Mouse (Mus musculus) liver, embryonic 12.5 days (tissue): ENCODE data around the gene Mxra8. TPM values are rescaled to one million over a fixed set of nuclear protein-coding genes. Genes with fewer than 3 reads are reported as not detected.

Source experiments
- ATAC-seq: fragments of 200-750 bp; cut with Nextera tagmentation; 2 replicates; pipeline ENCODE4 v1.8.0; 2017; ENCODE audit warnings: moderate number of reproducible peaks, mild to moderate bottlenecking, moderate library complexity
- H3K27ac ChIP-seq: fragments of 300-500 bp; sonication (generic); 2 replicates; pipeline ENCODE4 v1.5.1; 2016; ENCODE audit warnings: mild to moderate bottlenecking
- H3K27me3 ChIP-seq: fragments of 300-500 bp; sonication (generic); replicated peaks from 2 replicates; pipeline ENCODE4 v1.6.1; 2016; ENCODE audit warnings: mild to moderate bottlenecking, moderate library complexity
- H3K36me3 ChIP-seq: fragments of 300-500 bp; sonication (generic); 2 replicates; pipeline ENCODE4 v1.6.1; 2016; ENCODE audit warnings: mild to moderate bottlenecking, moderate library complexity
- H3K4me1 ChIP-seq: fragments of 300-500 bp; sonication (generic); 2 replicates; pipeline ENCODE4 v1.6.1; 2016
- H3K4me2 ChIP-seq: fragments of 300-500 bp; sonication (generic); 2 replicates; pipeline ENCODE4 v1.6.1; 2016; ENCODE audit warnings: mild to moderate bottlenecking, moderate library complexity
- H3K4me3 ChIP-seq: fragments of 300-500 bp; sonication (generic); 2 replicates; pipeline ENCODE4 v1.5.1; 2016; ENCODE audit warnings: mild to moderate bottlenecking, moderate library complexity
- H3K9ac ChIP-seq: fragments of 300-500 bp; sonication (generic); 2 replicates; pipeline ENCODE4 v1.6.1; 2016; ENCODE audit warnings: mild to moderate bottlenecking, moderate library complexity
- H3K9me3 ChIP-seq: fragments of 300-500 bp; sonication (generic); replicated peaks from 2 replicates; pipeline ENCODE4 v1.6.1; 2016; ENCODE audit warnings: mild to moderate bottlenecking, moderate library complexity
- WGBS: fragments of 180-500 bp; shearing (Covaris S2); methylation state at CpG from one replicate; pipeline ENCODE4 v1.1.7; 2016; ENCODE audit not compliant: insufficient replicate concordance; 5-methylcytosine and 5-hydroxymethylcytosine counted together
- polyA plus RNA-seq: library from polyadenylated mRNA; unstranded; fragments of >200 nt; fragmentation: Nextera tagmentation; extraction: Ambion mirVana; gene quantifications from 2 replicates; pipeline ENCODE4 v1.2.1, GENCODE M21; 2016

Mxra8 gene
- polyA plus RNA-seq, 1 experiment from 2014 or later, result 9.2 TPM

DNA sequence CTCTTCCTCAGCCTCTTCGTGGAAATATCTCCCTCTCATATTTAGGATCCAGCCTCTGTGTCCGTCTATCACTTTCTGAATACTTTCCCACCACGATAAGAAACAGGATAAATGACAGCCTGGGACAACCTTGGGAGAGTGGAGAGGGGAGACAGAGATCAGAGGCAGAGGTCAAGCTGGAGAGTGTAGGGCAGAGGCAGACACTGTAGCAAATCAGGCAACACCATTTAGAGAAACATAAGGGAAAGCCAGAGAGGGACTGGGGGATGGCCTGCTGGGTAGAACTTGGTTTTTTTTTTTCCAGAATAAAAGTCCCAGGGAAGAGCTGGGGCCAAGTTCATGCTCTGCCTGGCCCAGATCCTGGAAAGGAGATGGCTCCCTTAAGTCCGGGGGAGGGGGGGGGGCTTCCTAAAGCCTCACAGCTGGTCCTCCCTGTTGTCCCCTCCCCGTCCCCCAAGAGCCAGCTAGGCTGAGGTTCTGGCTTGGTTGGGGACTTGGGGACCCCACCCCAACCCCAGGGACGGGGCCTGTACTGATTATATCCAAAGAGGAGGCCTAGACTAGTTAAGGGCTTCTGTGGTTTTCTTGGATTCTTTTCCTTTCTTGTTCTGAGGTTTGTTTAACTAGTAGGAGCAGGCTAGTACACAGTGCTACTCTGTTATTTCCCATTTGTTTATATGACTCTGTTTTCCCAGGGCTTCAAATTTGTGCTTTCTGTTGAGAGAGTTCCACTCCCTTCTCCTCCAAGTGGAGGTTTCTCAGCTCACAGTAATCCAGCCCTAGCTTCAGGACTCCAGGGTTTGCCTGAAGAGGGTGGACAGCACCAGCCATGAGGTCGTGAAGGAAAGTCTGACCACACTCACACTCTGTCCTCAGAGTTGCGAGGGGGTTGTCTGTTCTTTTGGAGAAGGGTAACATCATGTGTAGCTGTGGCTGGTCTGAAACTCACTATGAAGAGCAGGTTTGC lies 1.0 kb upstream of the Mxra8 start:
- Histone ChIP-seq H3K4me2 (no peak overlapping the region), H3K9ac (no peak overlapping the region), H3K9me3 (no peaks in the 10 kb centered on the region), H3K27ac (no peak overlapping the region), H3K27me3 (peaks cover 43% of the 10 kb centered on the region), H3K4me3 (no peak overlapping the region), H3K4me1 (peaks cover 50% of the 10 kb centered on the region), H3K36me3 (peaks cover 7% of the 10 kb centered on the region)
- ATAC-seq, result no peak
- WGBS, result 40% methylated on average over 8 of the region's 8 CpGs

DNA sequence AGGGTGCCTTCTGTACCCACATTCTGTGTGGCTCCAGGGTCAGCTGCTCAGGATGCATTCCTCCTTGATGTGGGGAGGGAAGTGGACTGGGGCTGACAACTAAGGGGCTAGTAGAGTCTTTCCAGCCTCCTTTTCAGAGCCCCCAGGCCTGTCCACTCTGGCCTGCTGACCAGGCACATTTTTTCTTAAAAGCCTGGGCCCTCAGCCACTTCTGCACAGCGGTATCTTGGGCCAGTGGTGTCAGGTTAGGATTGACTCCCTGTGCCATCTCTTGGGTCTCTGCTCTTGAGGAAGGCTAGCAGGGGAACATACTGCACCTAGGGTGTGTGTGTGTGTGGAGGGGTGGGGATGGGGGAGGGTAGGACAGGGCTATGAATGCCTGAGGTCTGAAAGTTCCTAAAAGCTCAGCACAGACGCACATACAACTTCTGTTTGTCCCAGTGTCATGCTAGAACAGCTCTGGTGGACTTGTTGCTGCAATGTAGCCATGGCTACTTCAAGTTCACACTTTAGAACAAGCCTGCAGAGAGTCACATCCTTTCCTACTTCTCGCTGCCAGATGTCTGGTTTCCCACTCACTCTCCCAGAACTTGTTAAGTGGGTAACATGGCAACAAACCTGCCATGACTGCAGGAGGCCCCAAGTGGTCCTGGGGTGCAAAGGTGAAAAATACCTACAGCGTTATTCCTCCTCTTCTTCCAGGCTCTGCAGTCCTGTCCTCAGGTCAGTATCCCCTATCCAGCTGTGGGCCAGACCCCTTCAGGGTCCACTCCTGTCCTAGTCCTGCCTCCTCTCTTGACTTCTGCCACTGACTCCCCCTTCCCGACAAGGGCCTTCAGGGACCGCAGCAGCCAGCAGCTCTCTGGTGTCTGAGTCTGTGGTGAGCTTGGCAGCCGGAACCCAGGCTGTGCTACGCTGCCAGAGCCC lies 859 bp downstream of the Mxra8 start:
- peak overlapping the region; percentile 66 for H3K4me3 ChIP-seq
- no peak; the same call in 1 of the 2 replicates for ATAC-seq
- H3K27ac ChIP-seq, result peak overlapping the region; percentile 51; the same call in 1 of the 2 replicates
- peak overlapping the region; percentile 95 for H3K4me2 ChIP-seq
- H3K4me1 ChIP-seq, result peaks cover 41% of the 10 kb centered on the region
- H3K36me3 ChIP-seq, result no peaks in the 10 kb centered on the region
- peak overlapping the region; percentile 73 for H3K9ac ChIP-seq
- no peaks in the 10 kb centered on the region for H3K9me3 ChIP-seq
- peaks cover 46% of the 10 kb centered on the region for H3K27me3 ChIP-seq
- 23% methylated on average over 8 of the region's 8 CpGs for WGBS

DNA sequence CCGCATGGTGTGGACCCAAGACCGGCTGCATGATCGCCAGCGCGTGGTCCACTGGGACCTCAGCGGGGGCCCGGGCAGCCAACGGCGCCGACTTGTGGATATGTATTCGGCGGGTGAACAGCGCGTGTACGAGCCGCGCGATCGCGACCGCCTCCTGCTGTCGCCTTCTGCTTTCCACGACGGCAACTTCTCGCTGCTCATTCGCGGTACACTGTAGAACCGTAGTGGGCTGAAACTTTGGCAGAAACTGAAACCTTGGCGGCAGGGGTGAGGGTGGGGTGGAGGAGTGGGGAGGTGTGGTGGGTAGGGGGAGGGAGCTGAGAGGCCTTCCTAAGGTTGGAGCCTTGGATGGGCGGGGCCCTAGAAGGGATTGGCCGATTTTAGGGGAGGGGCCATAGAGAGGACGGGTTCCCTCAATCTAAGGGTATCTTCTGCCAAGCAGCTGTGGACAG lies 1.5 kb downstream of the Mxra8 start:
- H3K9me3 ChIP-seq, result no peaks in the 10 kb centered on the region
- peak overlapping the region; percentile 73 for H3K9ac ChIP-seq
- H3K27ac ChIP-seq, result peak overlapping the region; percentile 51; the same call in 1 of the 2 replicates
- H3K4me3 ChIP-seq, result peak overlapping the region; percentile 66
- whole genome bisulfite sequencing, result under 1% methylated on average over 32 of the region's 32 CpGs
- H3K36me3 ChIP-seq, result no peaks in the 10 kb centered on the region
- peaks cover 41% of the 10 kb centered on the region for H3K4me1 ChIP-seq
- peak overlapping the region; percentile 95 for H3K4me2 ChIP-seq
- peak; percentile 85 for ATAC-seq
- H3K27me3 ChIP-seq, result peaks cover 51% of the 10 kb centered on the region

DNA sequence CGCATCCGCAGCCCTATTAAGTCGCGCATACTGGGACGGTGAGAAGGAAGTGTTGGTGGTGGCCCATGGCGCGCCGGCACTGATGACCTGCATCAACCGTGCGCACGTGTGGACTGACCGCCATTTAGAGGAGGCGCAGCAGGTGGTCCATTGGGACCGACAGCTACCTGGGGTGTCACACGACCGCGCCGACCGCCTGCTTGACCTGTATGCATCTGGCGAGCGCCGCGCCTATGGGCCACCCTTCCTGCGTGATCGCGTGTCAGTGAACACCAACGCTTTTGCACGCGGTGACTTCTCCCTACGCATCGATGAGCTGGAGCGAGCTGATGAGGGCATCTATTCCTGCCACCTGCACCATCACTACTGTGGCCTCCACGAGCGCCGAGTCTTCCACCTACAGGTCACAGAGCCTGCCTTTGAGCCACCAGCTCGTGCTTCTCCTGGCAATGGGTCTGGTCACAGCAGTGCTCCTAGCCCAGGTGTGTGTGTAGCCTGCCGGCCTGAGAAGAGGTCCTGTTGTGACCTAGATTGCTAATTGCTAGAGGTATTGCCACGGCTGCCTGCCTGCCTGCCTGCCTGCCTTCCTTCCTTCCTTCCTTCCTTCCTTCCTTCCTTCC lies 2.3 kb downstream of the Mxra8 start:
- Histone ChIP-seq H3K4me1 (peaks cover 46% of the 10 kb centered on the region), H3K27ac (no peak overlapping the region)
- ATAC-seq, result peak; percentile 1; the same call in 1 of the 2 replicates

DNA sequence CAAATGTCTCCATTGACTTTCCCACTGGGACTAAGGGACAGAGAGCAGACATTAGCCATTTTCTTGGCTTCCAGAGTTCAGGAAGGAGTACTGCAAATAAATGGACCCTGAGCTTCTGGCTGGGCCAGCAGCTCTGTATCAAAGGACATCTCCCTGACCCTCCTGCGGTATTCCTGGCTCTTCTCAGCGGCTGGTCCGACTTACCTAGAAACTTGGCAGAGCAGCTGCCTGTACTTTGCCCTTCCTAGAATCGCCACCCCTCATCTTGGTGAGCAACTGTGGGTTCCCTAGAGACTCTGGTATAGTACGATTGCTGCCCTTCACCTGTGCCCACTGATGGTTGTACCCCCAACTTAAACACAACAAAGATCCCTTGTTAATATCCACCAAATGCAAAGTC lies 3.8 kb downstream of the Mxra8 start:
- H3K36me3 ChIP-seq, result no peaks in the 10 kb centered on the region
- no peak overlapping the region for H3K4me2 ChIP-seq
- peaks cover 51% of the 10 kb centered on the region for H3K27me3 ChIP-seq
- no peaks in the 10 kb centered on the region for H3K9me3 ChIP-seq
- 73% methylated on average over 5 of the region's 5 CpGs for WGBS
- no peak overlapping the region for H3K27ac ChIP-seq
- no peak overlapping the region for H3K4me3 ChIP-seq
- ATAC-seq, result no peak
- H3K9ac ChIP-seq, result no peak overlapping the region
- H3K4me1 ChIP-seq, result peaks cover 45% of the 10 kb centered on the region

More for the DNA sequence above, 2.3 kb downstream of the Mxra8 start:
- Histone ChIP-seq H3K4me2 (peak overlapping the region; percentile 95), H3K9ac (no peak overlapping the region), H3K36me3 (no peaks in the 10 kb centered on the region), H3K4me3 (peak overlapping the region; percentile 66), H3K9me3 (no peaks in the 10 kb centered on the region), H3K27me3 (peaks cover 51% of the 10 kb centered on the region)
- 39% methylated on average over 38 of the region's 38 CpGs for WGBS

DNA sequence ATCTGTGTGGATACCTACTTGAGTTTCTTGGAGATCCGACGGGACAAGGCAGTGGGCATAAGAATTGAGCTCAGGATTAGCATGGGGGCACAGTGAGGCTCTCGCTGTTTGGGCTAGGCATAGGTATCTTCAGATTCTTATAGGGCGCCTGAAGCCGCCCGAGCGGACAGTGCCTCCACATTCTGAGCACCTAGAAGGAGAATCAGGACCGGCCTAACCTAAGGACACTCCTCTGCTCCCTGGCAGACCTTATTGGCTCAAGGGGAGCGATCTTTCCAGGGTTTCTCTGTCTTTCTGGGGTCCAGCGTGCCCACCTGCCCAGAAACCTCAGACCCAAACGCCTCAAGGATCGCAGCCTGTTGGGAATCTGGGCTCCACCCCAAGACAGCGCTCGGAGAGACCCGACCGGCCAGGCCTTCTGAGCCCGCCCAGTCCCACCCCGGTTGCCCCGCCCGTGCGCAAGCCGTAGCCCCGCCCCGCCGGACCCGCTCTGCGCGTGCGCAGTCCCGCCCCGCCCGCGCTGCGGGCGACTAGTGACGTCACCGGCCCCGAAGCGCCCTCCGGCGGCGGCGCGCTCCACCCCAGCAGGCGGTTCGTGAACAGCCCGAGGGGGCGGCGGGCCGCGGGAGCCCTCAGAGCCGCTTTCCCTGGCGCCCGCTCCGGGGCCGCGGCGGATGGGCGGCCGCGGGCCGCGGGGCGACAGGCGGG lies 7.5 kb downstream of the Mxra8 start, which contains the start of gene Dvl1:
Gene Dvl1 (plus strand): TSS at position 532 of the 708 bp plus-strand sequence.
- Histone ChIP-seq H3K4me2 (peak within 1 kb of the TSS; percentile 99), H3K4me3 (peak within 1 kb of the TSS; percentile 90), H3K9me3 (no peaks in the 10 kb centered on the region), H3K27me3 (peaks cover 23% of the 10 kb centered on the region), H3K27ac (peak within 1 kb of the TSS; percentile 81), H3K4me1 (peaks cover 42% of the 10 kb centered on the region), H3K9ac (peak within 1 kb of the TSS; percentile 91), H3K36me3 (no peaks in the 10 kb centered on the region)
- WGBS, result 4% methylated on average over 43 of the region's 65 CpGs
- peak; percentile 93 for ATAC-seq

DNA sequence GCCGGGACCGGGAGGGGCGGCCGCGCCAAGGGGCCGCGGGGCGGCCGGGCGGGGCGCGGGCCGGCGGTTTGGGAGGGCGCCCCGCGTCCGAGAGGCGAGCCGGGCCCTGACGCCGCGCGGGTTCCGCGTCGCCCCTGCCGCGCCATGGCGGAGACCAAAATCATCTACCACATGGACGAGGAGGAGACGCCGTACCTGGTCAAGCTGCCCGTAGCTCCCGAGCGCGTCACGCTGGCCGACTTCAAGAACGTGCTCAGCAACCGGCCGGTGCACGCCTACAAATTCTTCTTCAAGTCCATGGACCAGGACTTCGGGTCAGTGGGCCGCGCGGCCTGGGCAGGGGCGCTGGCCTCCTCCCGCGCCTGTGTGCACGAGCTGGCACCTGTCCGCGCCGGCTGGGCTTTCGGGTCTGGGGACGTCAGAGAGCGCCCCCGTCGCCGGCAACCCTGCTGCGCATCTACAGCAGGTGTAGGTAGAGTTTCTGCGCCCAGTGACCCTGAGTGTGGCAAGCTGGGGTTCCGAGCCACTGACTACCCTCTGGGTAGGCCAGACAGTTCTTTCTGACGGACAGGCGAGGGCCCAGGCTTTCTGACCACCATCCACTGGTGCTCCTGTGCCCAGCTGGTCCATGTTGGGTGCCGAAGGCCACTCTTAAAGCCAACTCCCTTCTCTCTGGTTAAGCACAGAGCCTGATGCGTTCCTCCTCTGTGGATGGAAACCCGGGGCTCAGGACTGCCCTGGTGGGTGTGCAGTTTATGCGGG lies 8.3 kb downstream of the Mxra8 start:
- WGBS, result 2% methylated on average over 61 of the region's 69 CpGs
- ATAC-seq, result peak; percentile 70

DNA sequence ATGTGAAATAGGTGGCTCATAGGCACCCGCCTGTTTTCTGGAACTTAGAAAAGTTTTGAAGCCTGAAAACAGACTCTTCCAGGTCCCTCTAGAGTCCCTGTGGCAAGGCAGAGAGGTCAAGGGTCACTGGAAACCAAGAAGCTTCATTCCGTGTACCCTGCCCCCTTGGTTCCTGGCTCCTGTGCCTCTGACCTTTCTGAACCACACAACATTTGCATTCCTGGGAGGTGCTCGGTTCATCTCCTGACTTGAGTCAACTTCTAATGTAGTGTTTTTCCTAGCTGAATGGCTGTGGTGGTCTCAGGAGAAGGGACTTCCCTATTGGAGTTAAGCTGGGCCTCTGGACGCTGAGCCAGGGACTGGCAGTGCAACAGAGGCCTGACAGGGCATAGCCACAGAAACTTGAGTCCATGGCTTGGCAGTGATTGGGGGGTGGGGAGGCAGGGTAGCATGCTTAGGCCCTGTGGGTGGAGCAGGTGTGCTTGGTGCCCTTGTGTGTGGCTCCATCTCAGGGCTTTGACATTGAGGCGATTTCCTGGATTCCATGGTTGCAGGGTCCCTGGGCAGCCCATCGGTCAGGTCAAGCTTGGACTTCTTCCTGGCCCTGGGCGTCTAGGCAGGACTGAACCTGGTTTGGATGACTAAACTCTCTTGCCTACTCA lies 9.1 kb downstream of the Mxra8 start:
- peak overlapping the region; percentile 90 for H3K4me3 ChIP-seq
- peaks cover 42% of the 10 kb centered on the region for H3K4me1 ChIP-seq
- H3K27ac ChIP-seq, result no peak overlapping the region
- H3K9ac ChIP-seq, result peak overlapping the region; percentile 91
- peak overlapping the region; percentile 99 for H3K4me2 ChIP-seq
- H3K36me3 ChIP-seq, result peaks cover 5% of the 10 kb centered on the region
- H3K9me3 ChIP-seq, result no peaks in the 10 kb centered on the region
- WGBS, result 60% methylated on average over 7 of the region's 7 CpGs
- ATAC-seq, result no peak
- peaks cover 7% of the 10 kb centered on the region for H3K27me3 ChIP-seq

More for the DNA sequence above, 8.3 kb downstream of the Mxra8 start:
- H3K9ac ChIP-seq, result peak overlapping the region; percentile 91
- peak overlapping the region; percentile 81 for H3K27ac ChIP-seq
- H3K27me3 ChIP-seq, result peaks cover 15% of the 10 kb centered on the region
- peaks cover 42% of the 10 kb centered on the region for H3K4me1 ChIP-seq
- peak overlapping the region; percentile 90 for H3K4me3 ChIP-seq
- H3K36me3 ChIP-seq, result no peaks in the 10 kb centered on the region
- H3K4me2 ChIP-seq, result peak overlapping the region; percentile 99
- H3K9me3 ChIP-seq, result no peaks in the 10 kb centered on the region

DNA sequence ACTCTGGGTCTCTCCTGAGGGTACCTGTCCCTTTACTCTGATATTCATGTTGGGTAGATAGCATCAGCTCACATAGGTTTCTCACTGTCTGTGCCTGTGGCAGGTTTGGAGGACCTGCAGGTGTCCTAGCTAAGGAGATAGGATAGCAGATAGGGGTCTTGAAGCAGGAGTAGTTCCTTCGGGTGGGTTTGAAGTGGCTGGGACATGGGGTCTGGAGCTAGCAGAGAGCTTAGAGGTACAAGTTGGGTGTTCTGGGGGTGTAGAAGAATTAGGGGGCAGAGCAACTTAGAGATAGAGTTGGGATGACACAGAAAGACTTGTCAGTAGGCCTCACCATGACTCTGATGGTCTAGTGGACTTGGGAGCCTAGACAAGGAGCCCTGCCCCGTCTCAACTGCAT lies 9.9 kb downstream of the Mxra8 start:
- Histone ChIP-seq H3K36me3 (peaks cover 14% of the 10 kb centered on the region), H3K4me2 (peak overlapping the region; percentile 99), H3K27ac (no peak overlapping the region), H3K9me3 (no peaks in the 10 kb centered on the region), H3K9ac (no peak overlapping the region), H3K4me3 (no peak overlapping the region), H3K4me1 (peaks cover 42% of the 10 kb centered on the region), H3K27me3 (0 out of 2 replicates have a peak, but pooled peaks cover 5% of the 10 kb centered on the region)
- WGBS, result 74% methylated on average over 2 of the region's 2 CpGs
- no peak for ATAC-seq
